Mouse (Mus musculus) liver, embryonic 13.5 days (tissue): ENCODE measurements around the gene Fzr1. TPM values are rescaled to one million over a fixed set of nuclear protein-coding genes. Genes with fewer than 3 reads are reported as not detected.
A peak's percentile ranks its signal among the peaks of the same experiment; 100 is the strongest.

ENCODE experiments used
- ATAC-seq: fragments of 200-750 bp; cut with Nextera tagmentation; 2 replicates; pipeline ENCODE4 v1.8.0; 2017; ENCODE audit warnings: low read depth, mild to moderate bottlenecking, moderate number of reproducible peaks, moderate library complexity
- DNase-seq: peaks from one replicate; pipeline ENCODE4 v3.0.0; 2022
- H3K27ac ChIP-seq: fragments of 300-500 bp; sonication (generic); 2 replicates; pipeline ENCODE4 v1.5.1; 2015; ENCODE audit warnings: moderate library complexity, mild to moderate bottlenecking, inconsistent platforms
- H3K27me3 ChIP-seq: fragments of 300-500 bp; sonication (generic); 2 replicates; pipeline ENCODE4 v1.6.1; 2015; ENCODE audit warnings: mild to moderate bottlenecking, inconsistent platforms
- H3K36me3 ChIP-seq: fragments of 300-500 bp; sonication (generic); 2 replicates; pipeline ENCODE4 v1.6.1; 2015; ENCODE audit warnings: mild to moderate bottlenecking, inconsistent platforms
- H3K4me1 ChIP-seq: fragments of 300-500 bp; sonication (generic); replicated peaks from 2 replicates; pipeline ENCODE4 v1.6.1; 2015; ENCODE audit warnings: inconsistent platforms
- H3K4me2 ChIP-seq: fragments of 300-500 bp; sonication (generic); 2 replicates; pipeline ENCODE4 v1.6.1; 2015; ENCODE audit warnings: inconsistent platforms, mild to moderate bottlenecking, moderate library complexity
- H3K4me3 ChIP-seq: fragments of 300-500 bp; sonication (generic); replicated peaks from 2 replicates; pipeline ENCODE4 v1.5.1; 2015; ENCODE audit warnings: mild to moderate bottlenecking, inconsistent platforms
- H3K9ac ChIP-seq: fragments of 300-500 bp; sonication (generic); 2 replicates; pipeline ENCODE4 v1.6.1; 2015; ENCODE audit warnings: mild to moderate bottlenecking, inconsistent platforms
- H3K9me3 ChIP-seq: fragments of 300-500 bp; sonication (generic); replicated peaks from 2 replicates; pipeline ENCODE4 v1.6.1; 2016; ENCODE audit warnings: inconsistent platforms
- WGBS: fragments of 180-500 bp; shearing (Covaris S2); methylation state at CpG from one replicate; pipeline ENCODE4 v1.1.7; 2015; ENCODE audit not compliant: insufficient replicate concordance; 5-methylcytosine and 5-hydroxymethylcytosine counted together
- polyA plus RNA-seq: library from polyadenylated mRNA; unstranded; fragments of >200 nt; fragmentation: Nextera tagmentation; extraction: Ambion mirVana; gene quantifications from 2 replicates; pipeline ENCODE4 v1.2.1, GENCODE M21; 2015

The Fzr1 gene
- polyA plus RNA-seq, 1 experiment from 2014 or later = 94.1 TPM

- Histone ChIP-seq H3K27ac (peak overlapping the region; percentile 50), H3K36me3 (peaks cover 38% of the 10 kb centered on the region), H3K27me3 (no peaks in the 10 kb centered on the region), H3K4me2 (no peak overlapping the region), H3K9me3 (no peaks in the 10 kb centered on the region), H3K4me1 (peaks cover 61% of the 10 kb centered on the region), H3K4me3 (no peak overlapping the region), H3K9ac (peak overlapping the region; percentile 41; the same call in 1 of the 2 replicates)
- ATAC-seq (no peak), DNase-seq (no peak)
- WGBS = 75% methylated on average over 3 of the region's 3 CpGs
Observed at GRCm38 (mm10) chr10:81389373-81389772, 11.1 kb upstream of the Fzr1 start.

- Histone ChIP-seq H3K27me3 (no peaks in the 10 kb centered on the region), H3K36me3 (peaks cover 38% of the 10 kb centered on the region), H3K27ac (peak within 1 kb of the TSS; percentile 50), H3K4me1 (peaks cover 58% of the 10 kb centered on the region), H3K4me2 (no peak within 1 kb of the TSS), H3K9me3 (no peaks in the 10 kb centered on the region), H3K9ac (peak within 1 kb of the TSS; percentile 41; the same call in 1 of the 2 replicates), H3K4me3 (no peak within 1 kb of the TSS)
- DNase-seq (no peak), ATAC-seq (no peak)
- WGBS = 74% methylated on average over 5 of the region's 5 CpGs
Observed at GRCm38 (mm10) chr10:81388505-81389055, 10.3 kb upstream of the Fzr1 start, which contains the start of gene Gm48552. Gene Gm48552 (plus strand): TSS chr10:81389005.

GRCm38 (mm10) chr10:81387716-81388115, 9.4 kb upstream of the Fzr1 start:
- Histone ChIP-seq H3K36me3 (peaks cover 38% of the 10 kb centered on the region), H3K9me3 (no peaks in the 10 kb centered on the region), H3K27ac (peak overlapping the region; percentile 50; the same call in 1 of the 2 replicates), H3K4me2 (no peak overlapping the region), H3K9ac (no peak overlapping the region), H3K27me3 (no peaks in the 10 kb centered on the region), H3K4me3 (no peak overlapping the region), H3K4me1 (peaks cover 58% of the 10 kb centered on the region)
- no peak for ATAC-seq
- WGBS = 88% methylated on average over 20 of the region's 20 CpGs
- no peak for DNase-seq

- Histone ChIP-seq H3K27ac (no peak overlapping the region), H3K9ac (peak overlapping the region; percentile 89), H3K9me3 (no peaks in the 10 kb centered on the region), H3K4me2 (peak overlapping the region; percentile 92), H3K4me3 (peak overlapping the region; percentile 96), H3K4me1 (peaks cover 69% of the 10 kb centered on the region), H3K36me3 (peaks cover 38% of the 10 kb centered on the region), H3K27me3 (no peaks in the 10 kb centered on the region)
- no peak for ATAC-seq
- no peak for DNase-seq
- 66% methylated on average over 22 of the region's 22 CpGs for WGBS
Observed at GRCm38 (mm10) chr10:81385603-81386306, 7.4 kb upstream of the Fzr1 start.

DNA sequence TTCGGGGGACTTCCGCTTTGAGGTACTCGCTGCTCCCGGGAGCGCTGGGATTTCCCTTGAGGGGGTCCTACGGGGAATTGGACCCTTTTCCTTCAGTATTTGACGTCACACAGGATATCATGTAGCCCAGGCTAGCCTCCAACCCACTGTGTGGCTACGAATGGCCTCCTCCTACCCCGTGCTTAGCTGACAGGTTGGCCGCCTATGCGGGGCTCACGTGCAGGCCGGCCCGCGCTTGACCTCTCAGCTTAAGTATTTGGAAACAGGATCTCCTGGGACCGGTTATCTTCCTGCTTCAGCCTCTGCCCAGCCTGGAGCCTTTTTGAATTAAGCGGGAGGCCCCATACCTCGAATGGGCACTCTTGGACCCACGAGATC, 6.3 kb upstream of the Fzr1 start:
- peak overlapping the region; percentile 89 for H3K9ac ChIP-seq
- ATAC-seq (no peak), DNase-seq (no peak)
- H3K4me3 ChIP-seq = peak overlapping the region; percentile 96
- WGBS = under 1% methylated on average over 19 of the region's 19 CpGs
- H3K9me3 ChIP-seq = no peaks in the 10 kb centered on the region
- peaks cover 38% of the 10 kb centered on the region for H3K36me3 ChIP-seq
- peak overlapping the region; percentile 89 for H3K27ac ChIP-seq
- H3K4me2 ChIP-seq = peak overlapping the region; percentile 92
- no peaks in the 10 kb centered on the region for H3K27me3 ChIP-seq
- H3K4me1 ChIP-seq = peaks cover 79% of the 10 kb centered on the region

GRCm38 (mm10) chr10:81383802-81384604, 5.7 kb upstream of the Fzr1 start, which contains the start of the genes Dohh and Gm48551:
Gene Dohh (plus strand): TSS chr10:81384428.
Gene Gm48551 (plus strand): TSS chr10:81384466.
- peak within 1 kb of the TSS; percentile 92 for H3K4me2 ChIP-seq
- H3K4me1 ChIP-seq = peaks cover 79% of the 10 kb centered on the region
- ATAC-seq (peak; percentile 81), DNase-seq (peak; percentile 99)
- peak within 1 kb of the TSS; percentile 96 for H3K4me3 ChIP-seq
- peak within 1 kb of the TSS; percentile 99 for H3K27ac ChIP-seq
- no peaks in the 10 kb centered on the region for H3K9me3 ChIP-seq
- peaks cover 34% of the 10 kb centered on the region for H3K36me3 ChIP-seq
- H3K27me3 ChIP-seq = no peaks in the 10 kb centered on the region
- H3K9ac ChIP-seq = peak within 1 kb of the TSS; percentile 89
- 6% methylated on average over 54 of the region's 54 CpGs for WGBS

- H3K4me2 ChIP-seq = peak overlapping the region; percentile 52
- H3K4me1 ChIP-seq = peaks cover 74% of the 10 kb centered on the region
- peak overlapping the region; percentile 99 for H3K27ac ChIP-seq
- peaks cover 15% of the 10 kb centered on the region for H3K36me3 ChIP-seq
- H3K4me3 ChIP-seq = no peak overlapping the region
- peak overlapping the region; percentile 69 for H3K9ac ChIP-seq
- 12% methylated on average over 5 of the region's 5 CpGs for WGBS
- DNase-seq (peak; percentile 86), ATAC-seq (peak; percentile 76)
- no peaks in the 10 kb centered on the region for H3K27me3 ChIP-seq
- no peaks in the 10 kb centered on the region for H3K9me3 ChIP-seq
Observed at GRCm38 (mm10) chr10:81382039-81382438, 3.7 kb upstream of the Fzr1 start.

DNA sequence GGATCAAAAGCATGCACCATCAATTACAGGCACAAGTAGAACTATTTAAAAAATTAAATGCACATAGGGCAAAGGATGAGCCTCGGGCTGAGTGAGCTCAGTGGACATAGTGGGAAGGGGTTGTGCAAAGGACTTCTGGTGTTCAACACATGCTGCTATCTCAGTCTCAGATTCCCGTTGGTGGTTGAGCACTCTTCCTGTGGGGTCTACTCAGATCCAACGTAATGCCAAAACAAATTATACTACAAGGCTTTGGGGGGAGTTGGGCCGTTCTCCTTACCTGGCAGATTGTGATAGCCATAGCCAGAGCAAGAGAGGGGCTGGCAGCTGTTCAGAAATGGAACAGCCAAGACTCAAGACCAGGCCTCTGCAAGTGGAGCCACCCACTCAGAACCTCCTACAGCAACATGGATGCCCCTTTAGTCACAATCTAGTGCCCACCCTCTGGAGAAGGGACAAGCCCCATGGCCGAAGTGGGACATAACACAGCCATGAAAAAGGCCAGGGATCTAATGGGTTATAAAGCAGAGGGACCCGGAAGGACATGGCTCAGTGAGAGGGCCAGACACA, 1.6 kb upstream of the Fzr1 start:
- Histone ChIP-seq H3K27me3 (no peaks in the 10 kb centered on the region), H3K4me3 (peak overlapping the region; percentile 69), H3K9me3 (no peaks in the 10 kb centered on the region), H3K4me1 (peaks cover 80% of the 10 kb centered on the region), H3K4me2 (peak overlapping the region; percentile 82), H3K9ac (peak overlapping the region; percentile 87), H3K27ac (peak overlapping the region; percentile 99), H3K36me3 (peaks cover 15% of the 10 kb centered on the region)
- WGBS = 53% methylated on average over 6 of the region's 6 CpGs
- ATAC-seq (no peak), DNase-seq (no peak)

DNA sequence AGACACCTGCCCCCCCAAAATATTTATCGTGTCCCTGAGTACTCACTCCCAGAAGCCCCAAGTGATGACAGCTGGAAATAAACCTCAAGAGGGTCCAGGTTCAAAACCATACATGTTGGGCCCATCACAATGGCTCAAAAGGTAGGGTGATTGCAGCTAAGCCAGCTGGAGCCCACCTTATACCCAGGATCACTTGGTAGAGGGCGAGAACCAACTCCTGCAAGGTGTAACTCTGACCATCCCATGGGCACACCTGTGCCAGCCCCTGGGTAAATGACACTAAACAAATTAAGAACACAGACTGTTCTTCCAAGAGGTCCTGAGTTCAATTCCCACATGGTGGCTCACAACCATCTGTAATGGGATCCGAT, 852 bp upstream of the Fzr1 start:
- 56% methylated on average over 3 of the region's 3 CpGs for WGBS
- peak overlapping the region; percentile 87 for H3K9ac ChIP-seq
- peak overlapping the region; percentile 69 for H3K4me3 ChIP-seq

GRCm38 (mm10) chr10:81378553-81379182, 352 bp upstream of the Fzr1 start:
- Histone ChIP-seq H3K4me1 (peaks cover 85% of the 10 kb centered on the region), H3K9me3 (no peaks in the 10 kb centered on the region), H3K27ac (peak overlapping the region; percentile 99), H3K27me3 (no peaks in the 10 kb centered on the region), H3K9ac (peak overlapping the region; percentile 87), H3K4me2 (peak overlapping the region; percentile 82), H3K36me3 (peaks cover 27% of the 10 kb centered on the region), H3K4me3 (peak overlapping the region; percentile 89)
- DNase-seq = peak; percentile 100
- peak; percentile 85 for ATAC-seq
- under 1% methylated on average over 46 of the region's 46 CpGs for WGBS

More for the DNA sequence above, 852 bp upstream of the Fzr1 start:
- ATAC-seq (no peak), DNase-seq (no peak)
- Histone ChIP-seq H3K27ac (peak overlapping the region; percentile 99), H3K4me2 (peak overlapping the region; percentile 82), H3K27me3 (no peaks in the 10 kb centered on the region), H3K36me3 (peaks cover 22% of the 10 kb centered on the region), H3K9me3 (no peaks in the 10 kb centered on the region), H3K4me1 (peaks cover 82% of the 10 kb centered on the region)
